Mouse (Mus musculus) hindbrain, embryonic 16.5 days (tissue): ENCODE data around the gene Tagln2. TPM values are rescaled to one million over a fixed set of nuclear protein-coding genes. Genes with fewer than 3 reads are reported as not detected.
A peak's percentile ranks its signal among the peaks of the same experiment; 100 is the strongest.

Experiments used
- ATAC-seq: fragments of 200-750 bp; cut with Nextera tagmentation; 2 replicates; pipeline ENCODE4 v1.8.0; 2017; ENCODE audit warnings: moderate TSS enrichment, moderate library complexity
- H3K27ac ChIP-seq: fragments of 300-500 bp; sonication (generic); 2 replicates; pipeline ENCODE4 v1.5.1; 2014; ENCODE audit warnings: low read depth, mild to moderate bottlenecking, control low read depth, low read length, moderate library complexity
- H3K27me3 ChIP-seq: fragments of 300-500 bp; sonication (generic); replicated peaks from 2 replicates; pipeline ENCODE4 v1.6.1; 2014; ENCODE audit warnings: low read length; ENCODE audit not compliant: control insufficient read depth, insufficient read depth
- H3K36me3 ChIP-seq: fragments of 300-500 bp; sonication (generic); 2 replicates; pipeline ENCODE4 v1.6.1; 2014; ENCODE audit warnings: mild to moderate bottlenecking, low read length, moderate library complexity, mixed read lengths; ENCODE audit not compliant: control insufficient read depth, insufficient read depth
- H3K4me1 ChIP-seq: fragments of 300-500 bp; sonication (generic); 2 replicates; pipeline ENCODE4 v1.6.1; 2014; ENCODE audit warnings: low read depth, low read length; ENCODE audit not compliant: control insufficient read depth, insufficient read depth
- H3K4me2 ChIP-seq: fragments of 300-500 bp; sonication (generic); 2 replicates; pipeline ENCODE4 v1.6.1; 2014; ENCODE audit warnings: mild to moderate bottlenecking, low read length, control low read depth, moderate library complexity
- H3K4me3 ChIP-seq: fragments of 300-500 bp; sonication (generic); 2 replicates; pipeline ENCODE4 v1.5.1; 2014; ENCODE audit warnings: mild to moderate bottlenecking, low read length, control low read depth, moderate library complexity
- H3K9ac ChIP-seq: fragments of 300-500 bp; sonication (generic); 2 replicates; pipeline ENCODE4 v1.6.1; 2014; ENCODE audit warnings: low read depth, mild to moderate bottlenecking, control low read depth, low read length, moderate library complexity
- H3K9me3 ChIP-seq: fragments of 300-500 bp; sonication (generic); 2 replicates; pipeline ENCODE4 v1.6.1; 2014; ENCODE audit warnings: mild to moderate bottlenecking, low read length, moderate library complexity; ENCODE audit not compliant: control insufficient read depth
- WGBS: fragments of 180-500 bp; shearing (Covaris S2); extraction: QIAGEN DNeasy Blood & Tissue Kit; methylation state at CpG from one replicate; pipeline ENCODE4 v1.1.7; 2014; 5-methylcytosine and 5-hydroxymethylcytosine counted together
- polyA plus RNA-seq: library from polyadenylated mRNA; unstranded; fragments of >200 nt; fragmentation: Nextera tagmentation; extraction: Ambion mirVana; gene quantifications from 2 replicates; pipeline ENCODE4 v1.2.1, GENCODE M21; 2015

Gene Tagln2
- polyA plus RNA-seq, 1 experiment from 2014 or later, result 71.7 TPM

DNA sequence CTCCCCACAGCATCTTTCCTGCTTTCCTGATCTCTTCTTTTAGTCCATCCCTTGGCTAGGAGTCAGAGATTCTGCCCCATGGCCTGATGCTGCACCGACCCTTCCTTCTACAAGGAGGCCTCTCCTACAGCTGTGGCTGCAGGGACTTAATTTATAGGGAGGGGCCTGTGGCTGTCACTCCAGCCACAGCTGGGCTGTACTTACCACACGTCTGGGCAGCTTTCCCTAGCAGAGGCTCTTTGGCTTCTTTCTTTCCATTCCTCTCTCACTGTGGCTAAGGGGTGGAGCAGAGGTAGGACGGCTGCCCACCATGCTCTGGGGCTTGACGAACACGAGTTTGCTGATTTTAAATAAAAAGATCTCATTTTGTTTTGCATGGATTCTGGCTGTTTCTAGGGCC is 7.2 kb downstream of the Tagln2 start:
- Histone ChIP-seq H3K9ac (no peak overlapping the region), H3K4me2 (no peak overlapping the region), H3K4me1 (peaks cover 12% of the 10 kb centered on the region), H3K4me3 (no peak overlapping the region), H3K9me3 (no peaks in the 10 kb centered on the region), H3K36me3 (no peaks in the 10 kb centered on the region), H3K27me3 (0 out of 2 replicates have a peak, but pooled peaks cover 3% of the 10 kb centered on the region), H3K27ac (no peak overlapping the region)
- ATAC-seq, result no peak
- 69% methylated on average over 5 of the region's 5 CpGs for WGBS

DNA sequence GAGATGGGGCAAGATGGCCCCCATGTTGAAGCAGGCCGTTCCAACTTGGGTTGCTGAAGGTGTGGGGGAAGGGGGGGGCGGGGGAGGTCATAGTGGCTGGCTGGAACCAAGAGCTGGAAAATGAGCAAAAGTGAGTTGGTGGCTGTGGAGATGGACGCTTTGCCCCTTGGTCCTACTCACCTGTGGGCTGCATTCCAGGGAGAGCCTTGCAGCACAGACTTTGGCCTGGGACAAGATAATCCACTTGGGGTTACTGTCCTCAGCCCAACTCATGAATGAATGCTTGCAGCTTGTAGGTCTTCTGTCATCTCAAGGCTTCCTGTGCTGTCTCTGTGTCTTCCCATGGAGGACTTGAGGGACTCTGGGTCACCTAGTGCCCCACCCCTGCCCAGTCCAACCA is 7.9 kb downstream of the Tagln2 start:
- no peak overlapping the region for H3K9ac ChIP-seq
- H3K36me3 ChIP-seq, result no peaks in the 10 kb centered on the region
- ATAC-seq, result no peak
- H3K4me3 ChIP-seq, result no peak overlapping the region
- H3K27ac ChIP-seq, result no peak overlapping the region
- peaks cover 10% of the 10 kb centered on the region for H3K4me1 ChIP-seq
- WGBS, result 87% methylated on average over 3 of the region's 3 CpGs
- H3K27me3 ChIP-seq, result 0 out of 2 replicates have a peak, but pooled peaks cover 3% of the 10 kb centered on the region
- H3K4me2 ChIP-seq, result no peak overlapping the region
- no peaks in the 10 kb centered on the region for H3K9me3 ChIP-seq

DNA sequence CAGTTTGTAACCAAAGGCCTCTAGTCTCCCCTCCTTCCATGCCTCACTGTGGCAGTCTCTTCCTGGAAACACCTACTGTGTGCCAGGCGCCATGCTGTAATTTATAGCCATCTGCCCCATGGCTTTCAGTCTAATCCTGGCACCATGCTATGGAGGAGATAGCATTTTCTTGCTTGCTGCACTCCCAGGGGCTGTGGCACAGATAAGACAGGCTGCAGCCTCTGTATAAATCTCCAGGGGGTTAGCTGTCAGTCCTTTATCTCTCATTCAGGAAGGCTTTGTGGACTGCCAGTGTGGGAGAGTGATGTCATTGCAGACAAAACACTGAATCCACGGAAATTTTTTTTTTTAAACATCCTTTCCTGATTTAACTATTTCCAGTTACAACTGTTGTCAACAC is 8.3 kb downstream of the Tagln2 start:
- Histone ChIP-seq H3K27me3 (0 out of 2 replicates have a peak, but pooled peaks cover 2% of the 10 kb centered on the region), H3K36me3 (no peaks in the 10 kb centered on the region), H3K9me3 (no peaks in the 10 kb centered on the region), H3K9ac (no peak overlapping the region), H3K4me2 (no peak overlapping the region), H3K4me1 (peaks cover 8% of the 10 kb centered on the region), H3K4me3 (no peak overlapping the region), H3K27ac (no peak overlapping the region)
- no peak for ATAC-seq
- 42% methylated on average over 2 of the region's 2 CpGs for WGBS

DNA sequence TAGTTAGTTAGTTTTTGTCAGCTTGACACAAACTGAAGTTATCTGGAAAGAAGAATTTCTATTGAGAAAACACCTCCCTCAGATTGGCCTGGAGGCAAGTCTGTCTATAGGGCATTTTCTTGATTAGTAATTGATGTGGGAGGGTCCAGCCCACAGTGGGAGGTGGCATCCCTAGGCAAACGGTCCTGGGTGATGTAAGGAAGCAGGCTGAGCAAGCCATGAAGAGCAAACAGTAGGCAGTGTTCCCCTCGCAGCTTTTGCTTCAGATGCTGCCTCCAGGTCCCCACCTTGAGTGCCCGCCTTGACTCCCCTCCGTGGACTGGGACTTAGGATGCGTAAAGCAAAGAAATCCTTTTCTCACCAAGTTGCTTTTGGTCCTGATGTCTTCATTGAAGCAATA is 9.4 kb downstream of the Tagln2 start:
- Histone ChIP-seq H3K4me3 (no peak overlapping the region), H3K4me1 (0 out of 2 replicates have a peak, but pooled peaks cover 3% of the 10 kb centered on the region), H3K36me3 (no peaks in the 10 kb centered on the region), H3K27me3 (no peaks in the 10 kb centered on the region), H3K9me3 (no peaks in the 10 kb centered on the region), H3K4me2 (no peak overlapping the region), H3K27ac (no peak overlapping the region), H3K9ac (no peak overlapping the region)
- ATAC-seq, result no peak
- WGBS, result 79% methylated on average over 5 of the region's 5 CpGs

DNA sequence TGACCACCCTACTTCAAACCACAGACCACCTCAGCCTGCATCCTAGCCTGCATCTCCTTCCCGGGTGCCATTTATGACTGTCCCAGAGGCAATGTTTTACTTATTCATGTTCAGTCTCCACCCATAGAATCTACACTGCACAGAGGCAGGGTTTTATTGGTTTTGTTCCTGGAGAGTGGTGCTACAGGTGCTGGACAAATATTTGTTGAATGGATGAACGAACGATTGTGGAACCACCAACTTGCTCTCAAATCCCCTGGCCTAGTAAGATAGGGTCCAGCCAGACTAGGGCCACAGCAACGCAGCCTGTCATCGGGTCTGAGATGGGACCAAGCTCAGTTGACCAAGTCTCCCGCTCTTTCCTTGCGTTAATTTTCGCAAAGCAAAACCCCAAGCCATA is 10.1 kb downstream of the Tagln2 start:
- 0 out of 2 replicates have a peak, but pooled peaks cover 3% of the 10 kb centered on the region for H3K4me1 ChIP-seq
- H3K4me3 ChIP-seq, result no peak overlapping the region
- H3K9ac ChIP-seq, result no peak overlapping the region
- 49% methylated on average over 8 of the region's 8 CpGs for WGBS
- no peak overlapping the region for H3K4me2 ChIP-seq
- H3K9me3 ChIP-seq, result no peaks in the 10 kb centered on the region
- H3K36me3 ChIP-seq, result no peaks in the 10 kb centered on the region
- ATAC-seq, result no peak
- no peak overlapping the region for H3K27ac ChIP-seq
- no peaks in the 10 kb centered on the region for H3K27me3 ChIP-seq

DNA sequence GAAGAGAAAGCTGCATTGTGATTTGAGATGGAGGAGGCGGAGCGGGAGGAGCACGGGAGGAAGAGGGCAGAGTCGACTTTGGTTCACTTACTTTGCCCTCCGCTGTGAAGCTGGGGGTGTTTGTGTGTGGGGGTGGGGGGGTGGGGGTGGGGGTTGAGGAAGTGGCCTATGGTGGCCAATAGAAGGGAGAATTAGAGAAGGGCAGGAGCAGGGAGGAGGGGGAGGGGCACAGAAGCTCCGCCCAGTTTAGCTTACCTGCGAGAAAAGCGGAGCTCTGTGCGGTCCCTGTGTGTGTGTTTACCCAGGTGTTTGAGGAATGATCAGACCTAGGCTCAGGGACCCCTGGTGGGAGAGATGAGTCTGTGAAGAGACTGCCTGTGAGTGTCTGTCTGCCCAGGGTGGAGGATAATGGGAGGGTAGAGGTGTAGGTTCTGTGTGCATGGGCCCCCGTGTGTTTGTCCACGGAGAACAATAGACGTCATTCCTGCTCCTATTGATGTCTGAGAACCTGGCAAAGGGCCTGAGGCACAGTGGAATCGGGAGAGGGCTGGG is 10.7 kb downstream of the Tagln2 start:
- WGBS, result 33% methylated on average over 13 of the region's 13 CpGs
- no peaks in the 10 kb centered on the region for H3K9me3 ChIP-seq
- 0 out of 2 replicates have a peak, but pooled peaks cover 3% of the 10 kb centered on the region for H3K4me1 ChIP-seq
- no peak overlapping the region for H3K4me3 ChIP-seq
- no peak overlapping the region for H3K4me2 ChIP-seq
- no peak overlapping the region for H3K9ac ChIP-seq
- H3K27me3 ChIP-seq, result no peaks in the 10 kb centered on the region
- no peak overlapping the region for H3K27ac ChIP-seq
- no peaks in the 10 kb centered on the region for H3K36me3 ChIP-seq
- no peak for ATAC-seq

DNA sequence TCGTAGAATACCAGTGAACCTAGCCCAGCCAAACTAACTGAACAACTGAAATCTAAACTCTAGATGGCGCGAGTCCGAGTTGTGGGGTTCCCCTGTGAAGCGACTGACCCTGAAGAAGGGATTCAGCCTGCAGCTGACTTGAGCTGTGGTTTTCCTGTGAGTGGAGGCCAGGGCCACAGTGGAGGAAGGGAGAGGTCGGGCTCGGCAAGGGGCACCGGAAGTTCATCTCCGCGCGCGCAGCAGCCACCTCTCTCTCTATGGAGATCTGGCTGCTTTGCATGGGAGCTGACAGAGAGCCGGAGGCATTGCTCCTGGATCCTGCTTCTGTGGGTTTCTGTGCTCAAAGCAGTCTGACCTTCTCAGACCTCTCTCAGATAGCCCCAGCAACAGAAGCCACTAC is 13.1 kb downstream of the Tagln2 start:
- H3K4me1 ChIP-seq, result 0 out of 2 replicates have a peak, but pooled peaks cover 3% of the 10 kb centered on the region
- H3K27me3 ChIP-seq, result no peaks in the 10 kb centered on the region
- no peak overlapping the region for H3K27ac ChIP-seq
- no peak overlapping the region for H3K4me3 ChIP-seq
- H3K36me3 ChIP-seq, result no peaks in the 10 kb centered on the region
- no peaks in the 10 kb centered on the region for H3K9me3 ChIP-seq
- 35% methylated on average over 13 of the region's 13 CpGs for WGBS
- no peak overlapping the region for H3K9ac ChIP-seq
- no peak for ATAC-seq
- H3K4me2 ChIP-seq, result peak overlapping the region; percentile 32

DNA sequence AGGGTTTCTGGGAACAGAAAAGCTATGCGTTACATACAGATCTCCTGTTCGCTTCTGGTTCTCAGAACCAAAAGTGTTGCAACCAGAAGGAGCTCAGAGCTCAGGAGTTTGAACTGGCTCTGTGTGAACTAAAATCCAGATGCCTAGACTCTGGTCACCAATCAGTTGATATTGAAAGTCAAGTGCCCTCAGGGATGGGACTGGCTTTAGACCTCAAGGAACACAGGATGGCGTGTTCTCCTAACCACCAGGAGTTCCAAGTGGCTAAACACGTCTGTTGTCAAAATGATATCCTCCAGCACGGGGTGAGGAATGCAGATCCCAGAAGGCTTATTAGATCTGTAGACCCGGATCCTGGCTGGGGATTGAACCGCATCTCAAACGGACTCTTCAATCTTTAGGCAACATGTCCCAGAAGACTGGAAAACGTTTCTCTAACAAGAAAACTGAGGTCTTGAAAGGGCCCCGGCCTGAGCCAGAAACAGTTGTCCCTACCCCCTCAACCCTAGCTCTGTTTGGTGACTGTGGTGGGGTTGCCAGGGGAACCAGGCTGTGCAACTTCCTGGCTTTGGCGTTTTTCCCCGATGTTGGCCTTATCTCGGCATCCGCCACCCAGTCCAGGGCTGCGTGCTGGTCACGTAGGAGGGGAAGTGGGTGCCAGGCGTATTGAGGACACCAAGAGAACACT is 13.8 kb downstream of the Tagln2 start:
- ATAC-seq, result peak; percentile 43; the same call in 1 of the 2 replicates
- H3K4me1 ChIP-seq, result 0 out of 2 replicates have a peak, but pooled peaks cover 3% of the 10 kb centered on the region
- WGBS, result 70% methylated on average over 17 of the region's 17 CpGs
- H3K36me3 ChIP-seq, result no peaks in the 10 kb centered on the region
- no peak overlapping the region for H3K9ac ChIP-seq
- no peaks in the 10 kb centered on the region for H3K9me3 ChIP-seq
- no peak overlapping the region; the same call in 1 of the 2 replicates for H3K4me2 ChIP-seq
- H3K27me3 ChIP-seq, result no peaks in the 10 kb centered on the region
- H3K4me3 ChIP-seq, result no peak overlapping the region
- no peak overlapping the region for H3K27ac ChIP-seq

DNA sequence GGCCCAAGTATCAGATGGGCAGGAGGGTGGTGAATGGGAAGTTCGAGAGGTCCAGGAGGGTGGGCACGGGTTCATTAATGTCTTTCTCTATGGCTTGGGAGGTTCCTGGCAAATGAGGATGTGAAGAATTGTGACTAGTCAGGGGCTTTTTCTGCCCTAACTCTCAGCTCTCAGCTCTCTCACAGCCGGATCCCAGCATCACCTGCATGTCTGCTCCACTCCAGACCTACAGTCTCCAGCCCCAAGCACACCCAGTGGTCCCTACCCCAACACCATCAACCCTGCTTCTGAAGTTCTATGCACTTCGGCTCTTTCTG is 14.3 kb downstream of the Tagln2 start:
- Histone ChIP-seq H3K36me3 (no peaks in the 10 kb centered on the region), H3K4me3 (no peak overlapping the region), H3K4me2 (no peak overlapping the region), H3K9ac (no peak overlapping the region), H3K27ac (no peak overlapping the region), H3K27me3 (no peaks in the 10 kb centered on the region), H3K9me3 (no peaks in the 10 kb centered on the region), H3K4me1 (0 out of 2 replicates have a peak, but pooled peaks cover 3% of the 10 kb centered on the region)
- ATAC-seq, result no peak
- WGBS, result 79% methylated on average over 4 of the region's 4 CpGs
